Mouse (Mus musculus): Measurements from ENCODE around the gene Ppp6c. TPM values are rescaled to one million over a fixed set of nuclear protein-coding genes. Genes with fewer than 3 reads are reported as not detected.

The Ppp6c gene
- polyA plus RNA-seq, 2 experiments, result 21.9 to 53.0 TPM

- H3K9ac ChIP-seq (replicated peaks), result no peak overlapping the region
- H3K9me3 ChIP-seq (ENCODE audit: control insufficient read depth, low read length), result no peaks in the 10 kb centered on the region
- WGBS (ENCODE audit: insufficient replicate concordance), result 81% methylated on average over 2 of the region's 2 CpGs
- H3K36me3 ChIP-seq (replicated peaks; ENCODE audit: control insufficient read depth, insufficient read depth, low read depth), result no peaks in the 10 kb centered on the region
- no peak overlapping the region for H3K27ac ChIP-seq
- DNase-seq (ENCODE audit: low read depth in 3 of 3, low spot score in 3 of 3) (no peak), ATAC-seq (ENCODE audit: insufficient read depth) (no peak)
- no peaks in the 10 kb centered on the region for H3K4me1 ChIP-seq (replicated peaks; ENCODE audit: control insufficient read depth in 2 of 2, insufficient read depth in 2 of 2, low read length in 1 of 2)
- no peak overlapping the region for H3K4me3 ChIP-seq (ENCODE audit: insufficient read depth in 1 of 2, low read depth in 2 of 2, low read length in 2 of 2)
- no peak overlapping the region for H3K4me2 ChIP-seq (ENCODE audit: low read depth)
- no peaks in the 10 kb centered on the region for H3K27me3 ChIP-seq (ENCODE audit: control insufficient read depth, insufficient read depth, low read length)
- no peak for TF ChIP-seq CTCF (IDR thresholded peaks at IDR 0.05; ENCODE audit: low read depth)
- no peak for TF ChIP-seq EP300 (IDR thresholded peaks at IDR 0.05; ENCODE audit: low read depth)
These were observed 42.7 kb downstream of the Ppp6c start for GRCm38 (mm10) chr2:39183587-39183986.

- Histone ChIP-seq H3K9ac (replicated peaks) (no peak overlapping the region), H3K4me1 (replicated peaks; ENCODE audit: control insufficient read depth in 2 of 2, insufficient read depth in 2 of 2, low read length in 1 of 2) (no peaks in the 10 kb centered on the region), H3K4me2 (ENCODE audit: low read depth) (no peak overlapping the region), H3K4me3 (ENCODE audit: insufficient read depth in 1 of 2, low read depth in 2 of 2, low read length in 2 of 2) (no peak overlapping the region), H3K27ac (no peak overlapping the region), H3K36me3 (replicated peaks; ENCODE audit: control insufficient read depth, insufficient read depth, low read depth) (no peaks in the 10 kb centered on the region), H3K9me3 (ENCODE audit: control insufficient read depth, low read length) (no peaks in the 10 kb centered on the region), H3K27me3 (ENCODE audit: control insufficient read depth, insufficient read depth, low read length) (no peaks in the 10 kb centered on the region)
- TF ChIP-seq CTCF (IDR thresholded peaks at IDR 0.05; ENCODE audit: low read depth) (no peak), EP300 (IDR thresholded peaks at IDR 0.05; ENCODE audit: low read depth) (no peak)
- WGBS (ENCODE audit: insufficient replicate concordance), result 69% methylated on average over 1 of the region's 1 CpGs
- ATAC-seq (ENCODE audit: insufficient read depth) (no peak), DNase-seq (ENCODE audit: low read depth in 3 of 3, low spot score in 3 of 3) (no peak)
These were observed 65.3 kb downstream of the Ppp6c start for GRCm38 (mm10) chr2:39160996-39161395.

GRCm38 (mm10) chr2:39157916-39158315, 68.3 kb downstream of the Ppp6c start:
- ATAC-seq (ENCODE audit: insufficient read depth) (no peak), DNase-seq (ENCODE audit: low read depth in 3 of 3, low spot score in 3 of 3) (no peak)
- H3K27me3 ChIP-seq (ENCODE audit: control insufficient read depth, insufficient read depth, low read length), result no peaks in the 10 kb centered on the region
- H3K4me1 ChIP-seq (replicated peaks; ENCODE audit: control insufficient read depth in 2 of 2, insufficient read depth in 2 of 2, low read length in 1 of 2), result peaks cover 0 to 1% of the 10 kb centered on the region in 2 experiments; a peak in 1 of 4 replicates
- 68% methylated on average over 1 of the region's 1 CpGs for WGBS (ENCODE audit: insufficient replicate concordance)
- TF ChIP-seq EP300 (IDR thresholded peaks at IDR 0.05; ENCODE audit: low read depth), result no peak
- no peak for TF ChIP-seq CTCF (IDR thresholded peaks at IDR 0.05; ENCODE audit: low read depth)
- no peaks in the 10 kb centered on the region for H3K36me3 ChIP-seq (replicated peaks; ENCODE audit: control insufficient read depth, insufficient read depth, low read depth)
- no peak overlapping the region for H3K27ac ChIP-seq
- no peak overlapping the region for H3K4me2 ChIP-seq (ENCODE audit: low read depth)
- no peak overlapping the region for H3K4me3 ChIP-seq (ENCODE audit: insufficient read depth in 1 of 2, low read depth in 2 of 2, low read length in 2 of 2)
- no peaks in the 10 kb centered on the region for H3K9me3 ChIP-seq (ENCODE audit: control insufficient read depth, low read length)
- H3K9ac ChIP-seq (replicated peaks), result no peak overlapping the region

- DNase-seq (ENCODE audit: low read depth in 3 of 3, low spot score in 3 of 3) (no peak), ATAC-seq (ENCODE audit: insufficient read depth) (no peak)
- WGBS (ENCODE audit: insufficient replicate concordance), result 55% methylated on average over 1 of the region's 1 CpGs
- Histone ChIP-seq H3K9me3 (ENCODE audit: control insufficient read depth, low read length) (no peaks in the 10 kb centered on the region), H3K4me2 (ENCODE audit: low read depth) (no peak overlapping the region), H3K9ac (replicated peaks) (no peak overlapping the region), H3K27me3 (ENCODE audit: control insufficient read depth, insufficient read depth, low read length) (no peaks in the 10 kb centered on the region), H3K36me3 (replicated peaks; ENCODE audit: control insufficient read depth, insufficient read depth, low read depth) (no peaks in the 10 kb centered on the region), H3K4me1 (replicated peaks; ENCODE audit: control insufficient read depth in 2 of 2, insufficient read depth in 2 of 2, low read length in 1 of 2) (peaks cover 0 to 1% of the 10 kb centered on the region in 2 experiments; a peak in 1 of 4 replicates), H3K27ac (no peak overlapping the region), H3K4me3 (ENCODE audit: insufficient read depth in 1 of 2, low read depth in 2 of 2, low read length in 2 of 2) (no peak overlapping the region)
- TF ChIP-seq CTCF (IDR thresholded peaks at IDR 0.05; ENCODE audit: low read depth), result no peak
- no peak for TF ChIP-seq EP300 (IDR thresholded peaks at IDR 0.05; ENCODE audit: low read depth)
These were observed 69.4 kb downstream of the Ppp6c start for GRCm38 (mm10) chr2:39156821-39157220.

GRCm38 (mm10) chr2:39150943-39151342, 75.3 kb downstream of the Ppp6c start:
- no peaks in the 10 kb centered on the region for H3K27me3 ChIP-seq (ENCODE audit: control insufficient read depth, insufficient read depth, low read length)
- ATAC-seq (ENCODE audit: insufficient read depth), result no peak
- 33% methylated on average over 2 of the region's 2 CpGs for WGBS (ENCODE audit: insufficient replicate concordance)
- H3K4me1 ChIP-seq (replicated peaks; ENCODE audit: control insufficient read depth in 2 of 2, insufficient read depth in 2 of 2, low read length in 1 of 2), result peaks cover 0 to 1% of the 10 kb centered on the region in 2 experiments; a peak in 1 of 4 replicates
- no peak overlapping the region for H3K9ac ChIP-seq (replicated peaks)
- H3K9me3 ChIP-seq (ENCODE audit: control insufficient read depth, low read length), result no peaks in the 10 kb centered on the region
- H3K4me2 ChIP-seq (ENCODE audit: low read depth), result no peak overlapping the region
- no peak overlapping the region for H3K4me3 ChIP-seq (ENCODE audit: insufficient read depth in 1 of 2, low read depth in 2 of 2, low read length in 2 of 2)
- TF ChIP-seq CTCF (IDR thresholded peaks at IDR 0.05; ENCODE audit: low read depth) (no peak), EP300 (IDR thresholded peaks at IDR 0.05; ENCODE audit: low read depth) (no peak)
- no peaks in the 10 kb centered on the region for H3K36me3 ChIP-seq (replicated peaks; ENCODE audit: control insufficient read depth, insufficient read depth, low read depth)
- H3K27ac ChIP-seq, result no peak overlapping the region
- no peak for DNase-seq (ENCODE audit: low read depth in 3 of 3, low spot score in 3 of 3)
